9 mouse cellular contexts compared by ENCODE assay signal in the genomic region with DNA sequence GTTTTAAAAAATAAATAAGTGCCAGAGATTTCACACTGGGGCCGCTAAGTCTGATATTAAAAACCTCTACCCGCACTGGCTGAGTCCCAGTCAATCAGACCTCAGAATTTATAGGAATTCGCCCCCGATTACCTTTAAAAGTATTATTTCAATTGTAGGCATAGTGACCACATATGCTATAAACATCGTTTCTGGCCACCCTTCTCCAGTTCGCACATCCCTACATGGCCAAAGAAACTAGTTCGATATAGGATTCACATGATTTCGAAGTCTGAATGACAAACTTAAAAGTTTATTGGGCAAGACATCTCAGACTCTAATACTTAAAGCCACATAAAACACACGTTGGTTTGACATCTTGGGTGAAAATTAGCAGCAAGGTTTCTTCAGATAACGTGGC. TPM values are rescaled to one million over a fixed set of nuclear protein-coding genes. Genes with fewer than 3 reads are reported as not detected.
DNase-seq lines count a peak whose midpoint lies in the region; ATAC-seq lines count a peak whose summit lies in the region.
"Had no signal": no experiment of that assay in that cellular context is flagged by ENCODE, and none has a peak within 500 bp of the region (broad histone marks: within the 10 kb centered on the region; RNA-seq: fewer than 3 reads in every experiment).

No protein-coding gene starts in this region.

- H3K4me3 ChIP-seq in erythroblast, embryonic 14.5 days (replicated peaks): peak overlapping the region; percentile 16
- H3K4me3 ChIP-seq in brown adipose tissue, adult 24 weeks (ENCODE audit: insufficient read depth, low read depth, low read length): peak overlapping the region; percentile 19; the same call in 1 of the 2 replicates
- H3K4me3 ChIP-seq in hindbrain, embryonic 12.5 days: peak overlapping the region; percentile 61
- H3K4me3 ChIP-seq in liver, embryonic 16.5 days (ENCODE audit: low read depth, low read length): peak overlapping the region; percentile 62

- no peak overlapping the region for H3K9ac ChIP-seq in hindbrain, embryonic 12.5 days
- H3K9ac ChIP-seq in liver, embryonic 16.5 days (ENCODE audit: low read depth, low read length): peak overlapping the region; percentile 9; the same call in 1 of the 2 replicates

- no peak for DNase-seq in thymus, postnatal 36 days
- DNase-seq in left cerebral cortex, adult 18-20 months (ENCODE audit: low spot score in 2 of 2): no peak
- DNase-seq in right cerebral cortex, adult 2 months (ENCODE audit: low spot score in 2 of 2): no peak

- no peak for ATAC-seq in erythroblast, adult 5-6 weeks (replicated peaks; ENCODE audit: low FRiP score, poor library complexity, severe bottlenecking)
- no peak for ATAC-seq in hindbrain, embryonic 12.5 days (ENCODE audit: low FRiP score)
- no peak for ATAC-seq in liver, embryonic 16.5 days (ENCODE audit: low read depth)

- no peaks in the 10 kb centered on the region for H3K36me3 ChIP-seq in erythroblast, embryonic 14.5 days (ENCODE audit: control insufficient read depth)
- no peaks in the 10 kb centered on the region for H3K36me3 ChIP-seq in hindbrain, embryonic 12.5 days
- no peaks in the 10 kb centered on the region for H3K36me3 ChIP-seq in liver, embryonic 16.5 days (ENCODE audit: control insufficient read depth, insufficient read depth)

- peak overlapping the region; percentile 87 for H3K4me2 ChIP-seq in hindbrain, embryonic 12.5 days (replicated peaks)
- peak overlapping the region; percentile 53 for H3K4me2 ChIP-seq in liver, embryonic 16.5 days (ENCODE audit: low read depth, low read length)

- 5% methylated on average over 10 of the region's 10 CpGs for WGBS in hindbrain, embryonic 12.5 days
- 3% methylated on average over 10 of the region's 10 CpGs for WGBS in liver, embryonic 16.5 days (ENCODE audit: insufficient replicate concordance)

- no peak overlapping the region for H3K27ac ChIP-seq in brown adipose tissue, adult 24 weeks (replicated peaks; ENCODE audit: low read depth, low read length)
- H3K27ac ChIP-seq in hindbrain, embryonic 12.5 days: no peak overlapping the region
- H3K27ac ChIP-seq in liver, embryonic 16.5 days (ENCODE audit: low read length): peak overlapping the region; percentile 50; the same call in 1 of the 2 replicates
- H3K27ac ChIP-seq: macrophage had no signal

- H3K4me1 ChIP-seq in erythroblast, embryonic 14.5 days (ENCODE audit: control insufficient read depth): peaks cover 8% of the 10 kb centered on the region
- H3K4me1 ChIP-seq in brown adipose tissue, adult 24 weeks (ENCODE audit: control insufficient read depth, insufficient read depth, insufficient read length, low read length): peaks cover 3% of the 10 kb centered on the region
- peaks cover 61% of the 10 kb centered on the region for H3K4me1 ChIP-seq in hindbrain, embryonic 12.5 days
- no peaks in the 10 kb centered on the region; the same call in 1 of the 2 replicates for H3K4me1 ChIP-seq in liver, embryonic 16.5 days (ENCODE audit: control insufficient read depth, low read depth, low read length)

- peaks cover 89% of the 10 kb centered on the region for H3K27me3 ChIP-seq in erythroblast, embryonic 14.5 days (ENCODE audit: control insufficient read depth)
- peaks cover 53% of the 10 kb centered on the region for H3K27me3 ChIP-seq in hindbrain, embryonic 12.5 days
- peaks cover 80% of the 10 kb centered on the region for H3K27me3 ChIP-seq in liver, embryonic 16.5 days (ENCODE audit: control insufficient read depth, insufficient read depth, low read depth, low read length)

- H3K9me3 ChIP-seq in erythroblast, embryonic 14.5 days (ENCODE audit: control insufficient read depth, low read length): peaks cover 2% of the 10 kb centered on the region; the same call in 1 of the 2 replicates
- H3K9me3 ChIP-seq in hindbrain, embryonic 12.5 days (replicated peaks): no peaks in the 10 kb centered on the region
- H3K9me3 ChIP-seq in liver, embryonic 16.5 days (replicated peaks; ENCODE audit: control insufficient read depth, low read length): no peaks in the 10 kb centered on the region

RNA-seq across cellular contexts. Expression of a gene that starts 0.8 kb away (rescaled TPM):
- 0.01 and 0.03 TPM in 2 replicates for polyA plus RNA-seq in erythroblast, embryonic 14.5 days (2012)
- total RNA-seq in erythroblast, adult 5-6 weeks (2015; ENCODE audit: low replicate concordance): not detected in 2 replicates
- total RNA-seq in erythroblast, adult 5-6 weeks (2017; ENCODE audit: low replicate concordance): not detected in 2 replicates
- 0.24 TPM in 1 of 2 replicates, not detected in the other for polyA plus RNA-seq in brown adipose tissue, adult 24 weeks (2012; ENCODE audit: insufficient read depth, insufficient read length, missing spikeins)
- polyA plus RNA-seq in hindbrain, embryonic 12.5 days (2016; fragmentation: Nextera tagmentation; extraction: Ambion mirVana): 10.8 and 12.5 TPM in 2 replicates
- polyA plus RNA-seq in liver, embryonic 16.5 days (2015; fragmentation: Nextera tagmentation; extraction: Ambion mirVana): 6.8 and 7.6 TPM in 2 replicates
- total RNA-seq in left cerebral cortex, adult 18-20 months (2021): 1 to 10 TPM; 8.5 to 9.0 TPM
